Mouse (Mus musculus): ENCODE data around the gene Slc43a2.
"Not testable (repeated sequence)": the region's sequence is repeated elsewhere in the genome, so short reads cannot be mapped to it uniquely, and the experiment has no call there.

Slc43a2 gene

DNA sequence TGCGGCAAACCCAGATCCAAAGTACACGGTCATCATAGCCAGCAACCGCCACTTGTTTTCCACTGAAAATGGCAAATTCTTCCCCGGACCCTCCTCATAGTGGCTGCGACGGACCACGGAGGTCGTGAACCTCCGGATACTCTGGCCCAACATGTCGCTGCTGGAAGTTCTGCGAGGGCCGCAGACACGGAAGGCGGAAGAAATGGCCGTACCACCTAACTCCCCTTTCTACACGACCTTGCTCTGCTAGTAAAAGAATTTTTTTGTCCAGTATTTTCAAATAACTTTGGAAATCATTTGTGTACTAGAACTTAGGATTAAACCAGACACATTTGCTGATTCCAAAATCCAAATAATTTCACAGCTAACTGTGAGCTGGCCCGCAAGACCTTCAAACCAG, 68.3 kb downstream of the Slc43a2 start:
- DNase-seq (ENCODE audit: low read depth, low spot score) = not testable (repeated sequence)

- no peak for DNase-seq (ENCODE audit: low read depth, low spot score)
These were observed 73.3 kb downstream of the Slc43a2 start for GRCm38 (mm10) chr11:75604826-75605225.

- no peak for DNase-seq (ENCODE audit: low read depth, low spot score)
These were observed 73.8 kb downstream of the Slc43a2 start for GRCm38 (mm10) chr11:75605318-75605717.

GRCm38 (mm10) chr11:75608776-75609175, 77.3 kb downstream of the Slc43a2 start:
- no peak for DNase-seq (ENCODE audit: low read depth, low spot score)

GRCm38 (mm10) chr11:75610021-75610420, 78.5 kb downstream of the Slc43a2 start:
- no peak for DNase-seq (ENCODE audit: low read depth, low spot score)

- no peak for DNase-seq (ENCODE audit: low read depth, low spot score)
These were observed 83.3 kb downstream of the Slc43a2 start for GRCm38 (mm10) chr11:75614769-75615168.

- no peak for DNase-seq (ENCODE audit: low read depth, low spot score)
These were observed 84.1 kb downstream of the Slc43a2 start for GRCm38 (mm10) chr11:75615556-75615955.

DNA sequence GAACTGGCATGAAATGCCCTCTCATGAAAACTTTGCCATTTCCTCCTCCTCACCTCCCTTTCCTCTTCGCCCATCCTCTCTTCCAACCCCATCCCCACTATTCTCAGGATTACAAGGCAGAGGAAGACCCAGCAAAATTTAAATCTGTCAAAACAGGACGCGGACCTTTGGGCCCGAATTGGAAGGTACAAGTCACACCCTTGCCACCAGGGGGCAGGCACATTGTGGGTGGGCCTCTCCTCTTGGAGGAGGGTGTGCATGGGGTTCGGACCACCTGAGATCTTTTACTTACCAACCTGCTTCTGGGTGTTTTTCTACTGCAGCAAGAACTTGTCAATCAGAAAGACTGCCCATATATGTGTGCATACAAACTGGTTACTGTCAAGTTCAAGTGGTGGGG, 87.6 kb downstream of the Slc43a2 start:
- peak; percentile 24 for DNase-seq (ENCODE audit: low read depth, low spot score)

- DNase-seq (ENCODE audit: low read depth, low spot score) = no peak
These were observed 88.8 kb downstream of the Slc43a2 start for GRCm38 (mm10) chr11:75620136-75620780.

GRCm38 (mm10) chr11:75621426-75621825, 89.9 kb downstream of the Slc43a2 start:
- DNase-seq (ENCODE audit: low read depth, low spot score) = no peak

DNA sequence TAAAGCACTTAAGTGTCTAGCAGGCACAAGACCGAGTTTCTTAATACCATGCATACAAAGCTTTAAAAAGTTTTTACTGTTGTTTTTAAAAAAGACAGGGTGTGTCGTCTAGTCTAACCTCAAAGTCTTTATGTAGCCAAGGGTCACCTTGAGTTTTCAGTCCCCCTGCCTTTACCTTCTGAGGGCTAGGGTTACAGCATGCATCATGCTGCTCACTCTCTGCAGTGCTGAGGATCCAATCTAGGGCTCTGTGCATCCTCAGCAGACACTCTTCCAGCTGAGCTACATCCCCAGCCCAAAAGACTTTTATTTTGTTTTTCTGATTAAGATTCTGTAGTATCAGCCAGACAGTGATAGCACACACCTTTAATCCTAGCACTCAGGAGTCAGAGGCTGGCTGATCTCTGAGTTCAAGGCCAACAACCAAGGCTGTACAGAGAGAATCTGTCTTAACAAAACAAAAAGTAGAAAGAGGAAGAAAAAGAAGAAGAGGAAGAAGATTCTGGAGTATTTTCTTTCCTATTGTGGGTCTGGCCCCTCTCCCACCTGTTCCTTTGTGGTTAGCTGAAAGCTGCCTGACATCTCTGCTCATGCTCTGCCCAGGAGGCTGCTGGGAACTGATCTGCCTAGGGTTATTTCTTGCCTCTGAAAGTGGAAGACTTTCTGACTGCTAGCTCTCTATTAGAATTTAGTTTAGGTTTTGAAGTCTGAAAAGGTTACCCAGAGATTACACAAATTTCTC, 91.3 kb downstream of the Slc43a2 start:
- DNase-seq (ENCODE audit: low read depth, low spot score) = no peak

- no peak for DNase-seq (ENCODE audit: low read depth, low spot score)
These were observed 92.6 kb downstream of the Slc43a2 start for GRCm38 (mm10) chr11:75624102-75624554.

GRCm38 (mm10) chr11:75625820-75626219, 94.3 kb downstream of the Slc43a2 start:
- DNase-seq (ENCODE audit: low read depth, low spot score) = no peak

All from CD4-positive helper T cell, adult 2 months (primary cell).